Mouse (Mus musculus) testis, adult 2 months (tissue): ENCODE measurements around the gene Mical3.

ENCODE experiments used
- CTCF ChIP-seq: fragments of 200-500 bp; IDR thresholded peaks from 2 replicates; pipeline ENCODE4 v1.5.1; 2012; ENCODE audit warnings: low read depth, mild to moderate bottlenecking, inconsistent platforms, low read length, moderate library complexity; ENCODE audit not compliant: control insufficient read depth, insufficient read depth, insufficient replicate concordance
- POLR2A ChIP-seq: fragments of 200-500 bp; IDR thresholded peaks from 2 replicates; pipeline ENCODE4 v1.6.1; 2012; ENCODE audit warnings: low read depth, mild to moderate bottlenecking, inconsistent platforms, low read length, moderate library complexity; ENCODE audit not compliant: control insufficient read depth

DNA sequence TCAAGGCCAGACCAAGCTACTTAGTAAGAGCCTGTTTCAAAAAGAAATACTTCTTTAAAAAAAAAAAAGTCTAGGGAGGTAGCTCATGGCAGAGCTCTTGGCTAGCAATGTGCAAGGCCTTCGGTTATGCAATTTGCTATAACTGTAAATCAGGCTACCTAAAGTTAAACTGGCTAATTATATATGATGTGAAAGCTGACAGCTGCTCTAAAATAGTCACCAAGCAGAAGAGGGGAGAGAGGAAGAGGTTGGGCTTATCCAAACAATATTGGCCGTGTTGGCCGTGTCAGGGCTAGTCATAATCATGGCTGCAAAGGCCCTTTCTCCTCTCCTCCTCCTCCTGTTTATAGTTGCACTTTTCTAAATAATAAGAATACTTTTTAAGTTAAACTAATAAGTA, 94.9 kb downstream of the Mical3 start:
- no peak for TF ChIP-seq CTCF
- TF ChIP-seq POLR2A, result no peak
